Mouse (Mus musculus): ENCODE data around the gene Tmem44. TPM values are rescaled to one million over a fixed set of nuclear protein-coding genes. Genes with fewer than 3 reads are reported as not detected.
A peak's percentile ranks its signal among the peaks of the same experiment; 100 is the strongest.

Gene Tmem44
- polyA plus RNA-seq (2015; fragmentation: Nextera tagmentation; extraction: Ambion mirVana), result 0.90 and 0.92 TPM in 2 replicates

- 7% methylated on average over 14 of the region's 14 CpGs for WGBS (ENCODE audit: insufficient replicate concordance)
- peaks cover 18% of the 10 kb centered on the region for H3K4me1 ChIP-seq (replicated peaks)
- H3K4me2 ChIP-seq, result peak within 1 kb of the TSS; percentile 95
- no peaks in the 10 kb centered on the region for H3K9me3 ChIP-seq (replicated peaks)
- peak within 1 kb of the TSS; percentile 64 for H3K9ac ChIP-seq
- peak; percentile 11; the same call in 1 of the 2 replicates for ATAC-seq (ENCODE audit: insufficient read depth)
- peaks cover 47% of the 10 kb centered on the region for H3K27me3 ChIP-seq
- H3K27ac ChIP-seq (replicated peaks), result no peak within 1 kb of the TSS
- H3K36me3 ChIP-seq (replicated peaks), result no peaks in the 10 kb centered on the region
- H3K4me3 ChIP-seq (replicated peaks), result peak within 1 kb of the TSS; percentile 63
Measured at GRCm38 (mm10) chr16:30550748-30551192, at the start of gene Tmem44. Gene Tmem44 (minus strand): TSS chr16:30550842.

GRCm38 (mm10) chr16:30599491-30600268, 49.0 kb upstream of the Tmem44 start, which contains the start of gene Fam43a:
Gene Fam43a (plus strand): TSS chr16:30599723.
- Histone ChIP-seq H3K9me3 (replicated peaks) (no peaks in the 10 kb centered on the region), H3K4me3 (replicated peaks) (peak within 1 kb of the TSS; percentile 57), H3K4me2 (peak within 1 kb of the TSS; percentile 70), H3K27me3 (peaks cover 72% of the 10 kb centered on the region), H3K36me3 (replicated peaks) (no peaks in the 10 kb centered on the region), H3K4me1 (replicated peaks) (peaks cover 42% of the 10 kb centered on the region), H3K9ac (peak within 1 kb of the TSS; percentile 49), H3K27ac (replicated peaks) (peak within 1 kb of the TSS; percentile 67)
- ATAC-seq (ENCODE audit: insufficient read depth), result peak; percentile 64
- WGBS (ENCODE audit: insufficient replicate concordance), result under 1% methylated on average over 63 of the region's 63 CpGs

- ATAC-seq (ENCODE audit: insufficient read depth), result no peak
- WGBS (ENCODE audit: insufficient replicate concordance), result 9% methylated on average over 16 of the region's 16 CpGs
- Histone ChIP-seq H3K4me3 (replicated peaks) (peak overlapping the region; percentile 26), H3K4me1 (replicated peaks) (peaks cover 35% of the 10 kb centered on the region), H3K9me3 (replicated peaks) (no peaks in the 10 kb centered on the region), H3K27me3 (peaks cover 61% of the 10 kb centered on the region), H3K36me3 (replicated peaks) (no peaks in the 10 kb centered on the region), H3K9ac (no peak overlapping the region), H3K4me2 (peak overlapping the region; percentile 52), H3K27ac (replicated peaks) (no peak overlapping the region)
Measured at GRCm38 (mm10) chr16:30596959-30597681, 46.5 kb upstream of the Tmem44 start.

GRCm38 (mm10) chr16:30595835-30596557, 45.4 kb upstream of the Tmem44 start:
- 42% methylated on average over 14 of the region's 14 CpGs for WGBS (ENCODE audit: insufficient replicate concordance)
- H3K27me3 ChIP-seq, result peaks cover 52% of the 10 kb centered on the region

GRCm38 (mm10) chr16:30595356-30595755, 44.7 kb upstream of the Tmem44 start:
- Histone ChIP-seq H3K36me3 (replicated peaks) (no peaks in the 10 kb centered on the region), H3K9ac (no peak overlapping the region), H3K4me1 (replicated peaks) (peaks cover 18% of the 10 kb centered on the region), H3K27me3 (peaks cover 46% of the 10 kb centered on the region), H3K4me2 (no peak overlapping the region), H3K9me3 (replicated peaks) (no peaks in the 10 kb centered on the region), H3K4me3 (replicated peaks) (no peak overlapping the region), H3K27ac (replicated peaks) (0 out of 2 replicates have a peak overlapping the region, but pooled peaks have one; percentile 24)
- WGBS (ENCODE audit: insufficient replicate concordance), result 24% methylated on average over 3 of the region's 3 CpGs
- ATAC-seq (ENCODE audit: insufficient read depth), result no peak

More at GRCm38 (mm10) chr16:30595835-30596557, 45.4 kb upstream of the Tmem44 start:
- H3K27ac ChIP-seq (replicated peaks), result no peak overlapping the region
- no peak overlapping the region for H3K4me3 ChIP-seq (replicated peaks)
- peak overlapping the region; percentile 52 for H3K4me2 ChIP-seq
- ATAC-seq (ENCODE audit: insufficient read depth), result no peak
- H3K9me3 ChIP-seq (replicated peaks), result no peaks in the 10 kb centered on the region
- H3K36me3 ChIP-seq (replicated peaks), result no peaks in the 10 kb centered on the region
- no peak overlapping the region for H3K9ac ChIP-seq
- peaks cover 24% of the 10 kb centered on the region for H3K4me1 ChIP-seq (replicated peaks)

- Histone ChIP-seq H3K9me3 (replicated peaks) (no peaks in the 10 kb centered on the region), H3K9ac (no peak overlapping the region), H3K27ac (replicated peaks) (no peak overlapping the region), H3K36me3 (replicated peaks) (no peaks in the 10 kb centered on the region), H3K27me3 (peaks cover 20% of the 10 kb centered on the region; the same call in 1 of the 2 replicates), H3K4me1 (replicated peaks) (peaks cover 20% of the 10 kb centered on the region), H3K4me2 (no peak overlapping the region), H3K4me3 (replicated peaks) (no peak overlapping the region)
- WGBS (ENCODE audit: insufficient replicate concordance), result 31% methylated on average over 3 of the region's 3 CpGs
- no peak for ATAC-seq (ENCODE audit: insufficient read depth)
Measured at GRCm38 (mm10) chr16:30591990-30592389, 41.3 kb upstream of the Tmem44 start.

GRCm38 (mm10) chr16:30590264-30591209, 39.9 kb upstream of the Tmem44 start:
- Histone ChIP-seq H3K4me3 (replicated peaks) (no peak overlapping the region), H3K9ac (no peak overlapping the region), H3K27me3 (peaks cover 9% of the 10 kb centered on the region; the same call in 1 of the 2 replicates), H3K36me3 (replicated peaks) (no peaks in the 10 kb centered on the region), H3K27ac (replicated peaks) (no peak overlapping the region), H3K4me1 (replicated peaks) (peaks cover 19% of the 10 kb centered on the region), H3K4me2 (no peak overlapping the region), H3K9me3 (replicated peaks) (no peaks in the 10 kb centered on the region)
- WGBS (ENCODE audit: insufficient replicate concordance), result 29% methylated on average over 7 of the region's 7 CpGs
- ATAC-seq (ENCODE audit: insufficient read depth), result no peak

- peak within 1 kb of the TSS; percentile 68 for H3K9ac ChIP-seq
- peak; percentile 94 for ATAC-seq (ENCODE audit: insufficient read depth)
- H3K27me3 ChIP-seq, result peaks cover 9% of the 10 kb centered on the region; the same call in 1 of the 2 replicates
- H3K36me3 ChIP-seq (replicated peaks), result peaks cover 26% of the 10 kb centered on the region
- WGBS (ENCODE audit: insufficient replicate concordance), result 3% methylated on average over 35 of the region's 35 CpGs
- H3K9me3 ChIP-seq (replicated peaks), result no peaks in the 10 kb centered on the region
- peak within 1 kb of the TSS; percentile 74 for H3K4me3 ChIP-seq (replicated peaks)
- H3K27ac ChIP-seq (replicated peaks), result peak within 1 kb of the TSS; percentile 69
- H3K4me1 ChIP-seq (replicated peaks), result peaks cover 19% of the 10 kb centered on the region
- H3K4me2 ChIP-seq, result peak within 1 kb of the TSS; percentile 80
Measured at GRCm38 (mm10) chr16:30587494-30588327, 37.1 kb upstream of the Tmem44 start, which contains the start of gene Lsg1. Gene Lsg1 (minus strand): TSS chr16:30587592.

- peak; percentile 8; the same call in 1 of the 2 replicates for ATAC-seq (ENCODE audit: insufficient read depth)
- H3K9me3 ChIP-seq (replicated peaks), result no peaks in the 10 kb centered on the region
- peaks cover 19% of the 10 kb centered on the region for H3K4me1 ChIP-seq (replicated peaks)
- peaks cover 33% of the 10 kb centered on the region for H3K36me3 ChIP-seq (replicated peaks)
- H3K4me3 ChIP-seq (replicated peaks), result peak overlapping the region; percentile 74
- 1% methylated on average over 19 of the region's 19 CpGs for WGBS (ENCODE audit: insufficient replicate concordance)
- H3K27me3 ChIP-seq, result peaks cover 5% of the 10 kb centered on the region; the same call in 1 of the 2 replicates
- H3K27ac ChIP-seq (replicated peaks), result peak overlapping the region; percentile 69
- peak overlapping the region; percentile 80 for H3K4me2 ChIP-seq
- peak overlapping the region; percentile 68 for H3K9ac ChIP-seq
Measured at GRCm38 (mm10) chr16:30586935-30587493, 36.4 kb upstream of the Tmem44 start.

Measured in liver, embryonic 15.5 days (tissue).